Mouse (Mus musculus) hindbrain, postnatal 0 days (tissue): ENCODE data around the gene Cox6b2. TPM values are rescaled to one million over a fixed set of nuclear protein-coding genes. Genes with fewer than 3 reads are reported as not detected.
A peak's percentile ranks its signal among the peaks of the same experiment; 100 is the strongest.

Source experiments
- ATAC-seq: fragments of 200-750 bp; cut with Nextera tagmentation; 2 replicates; pipeline ENCODE4 v1.8.0; 2017; ENCODE audit warnings: mild to moderate bottlenecking, moderate TSS enrichment, moderate library complexity
- DNase-seq: peaks from one replicate; pipeline ENCODE4 v3.0.0-alpha.2; 2015; ENCODE audit warnings: low spot score
- H3K27ac ChIP-seq: fragments of 300-500 bp; sonication (generic); 2 replicates; pipeline ENCODE4 v1.5.1; 2014; ENCODE audit warnings: mild to moderate bottlenecking
- H3K27me3 ChIP-seq: fragments of 300-500 bp; sonication (generic); 2 replicates; pipeline ENCODE4 v1.6.1; 2014; ENCODE audit warnings: low read length, mixed read lengths; ENCODE audit not compliant: insufficient read depth
- H3K36me3 ChIP-seq: fragments of 300-500 bp; sonication (generic); 2 replicates; pipeline ENCODE4 v1.6.1; 2014; ENCODE audit warnings: low read length, mixed read lengths; ENCODE audit not compliant: insufficient read depth
- H3K4me1 ChIP-seq: fragments of 300-500 bp; sonication (generic); 2 replicates; pipeline ENCODE4 v1.6.1; 2014; ENCODE audit warnings: antibody characterized with exemption, low read length, mixed read lengths; ENCODE audit not compliant: insufficient read depth
- H3K4me2 ChIP-seq: fragments of 300-500 bp; sonication (generic); 2 replicates; pipeline ENCODE4 v1.6.1; 2014; ENCODE audit warnings: low read depth, mild to moderate bottlenecking, low read length, moderate library complexity, mixed read lengths
- H3K4me3 ChIP-seq: fragments of 300-500 bp; sonication (generic); 2 replicates; pipeline ENCODE4 v1.5.1; 2014; ENCODE audit warnings: low read length
- H3K9ac ChIP-seq: fragments of 300-500 bp; sonication (generic); replicated peaks from 2 replicates; pipeline ENCODE4 v1.6.1; 2014; ENCODE audit warnings: mild to moderate bottlenecking, low read length, moderate library complexity, mixed read lengths
- H3K9me3 ChIP-seq: fragments of 300-500 bp; sonication (generic); 2 replicates; pipeline ENCODE4 v1.6.1; 2016; ENCODE audit warnings: low read length, mixed read lengths
- CTCF ChIP-seq: IDR thresholded peaks from 2 replicates; pipeline ENCODE4 v1.5.1; 2016; ENCODE audit warnings: antibody characterized with exemption, control low read depth, low read depth
- WGBS: fragments of 180-500 bp; shearing (Covaris S2); extraction: QIAGEN DNeasy Blood & Tissue Kit; methylation state at CpG from one replicate; pipeline ENCODE4 v1.1.7; 2014; 5-methylcytosine and 5-hydroxymethylcytosine counted together
- polyA plus RNA-seq: library from polyadenylated mRNA; unstranded; fragments of >200 nt; fragmentation: Nextera tagmentation; extraction: Ambion mirVana; gene quantifications from 2 replicates; pipeline ENCODE4 v1.2.1, GENCODE M21; 2015
- total RNA-seq: library from RNA; depleted of rRNA; stranded (reverse); fragments of >200 nt; gene quantifications from 2 replicates; pipeline ENCODE4 v1.2.3, GENCODE M21; 2014

The Cox6b2 gene
- total and polyA plus RNA-seq, 2 experiments from 2014 or later = 10.6 to 47.0 TPM

DNA sequence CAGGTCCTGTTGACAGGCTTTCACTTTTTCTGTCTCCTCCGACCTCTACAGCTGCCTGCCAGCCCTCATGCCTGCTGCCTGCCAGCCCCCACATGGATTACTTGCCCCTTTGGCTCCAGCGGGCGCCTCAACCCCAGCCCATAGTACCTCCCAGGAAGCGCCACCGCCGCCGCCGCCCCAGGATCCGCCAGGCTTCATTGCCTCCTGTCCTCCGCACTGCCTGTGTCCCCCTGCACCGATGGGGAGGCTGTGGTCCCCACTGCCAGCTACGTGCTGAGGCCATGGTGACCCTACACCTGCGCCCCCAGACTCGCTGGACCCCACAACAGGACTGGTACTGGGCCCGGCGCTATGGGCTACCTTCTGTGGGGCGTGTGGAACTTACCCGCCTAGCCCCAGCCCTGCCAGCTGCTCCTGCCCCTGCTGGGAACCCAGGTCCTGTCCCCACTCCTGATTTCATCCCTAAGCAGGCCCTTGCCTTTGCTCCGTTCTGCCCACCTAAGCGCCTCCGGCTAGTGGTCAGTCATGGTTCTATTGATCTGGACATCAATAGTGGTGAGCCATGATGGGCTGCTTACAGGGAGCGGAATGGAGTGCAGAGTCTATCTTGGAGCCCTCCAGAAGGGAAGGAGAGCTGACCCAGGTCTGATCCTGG lies 6.4 kb downstream of the Cox6b2 start:
- Histone ChIP-seq H3K27ac (no peak overlapping the region), H3K4me1 (peaks cover 9% of the 10 kb centered on the region), H3K9me3 (no peaks in the 10 kb centered on the region), H3K9ac (no peak overlapping the region), H3K4me3 (no peak overlapping the region), H3K27me3 (no peaks in the 10 kb centered on the region), H3K36me3 (no peaks in the 10 kb centered on the region), H3K4me2 (no peak overlapping the region)
- no peak for DNase-seq
- ATAC-seq = no peak
- no peak for TF ChIP-seq CTCF
- WGBS = 81% methylated on average over 22 of the region's 22 CpGs

DNA sequence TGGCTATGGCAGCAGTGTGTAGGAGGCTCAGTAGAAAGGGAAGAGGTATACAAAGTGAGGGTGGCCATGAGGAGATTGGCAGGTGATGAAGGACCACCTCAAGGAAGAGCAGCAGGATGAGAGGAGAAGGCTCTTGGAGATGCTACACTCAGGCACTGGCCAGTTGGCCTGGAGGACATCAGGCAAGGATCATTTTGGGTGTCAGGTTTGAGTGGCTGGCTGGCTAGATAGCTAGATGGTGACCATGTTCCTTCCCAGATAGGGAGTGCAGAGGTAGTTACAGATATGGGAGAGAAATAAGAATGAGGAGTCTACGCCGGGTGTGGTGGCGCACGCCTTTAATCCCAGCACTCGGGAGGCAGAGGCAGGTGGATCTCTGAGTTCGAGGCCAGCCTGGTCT lies 8.0 kb downstream of the Cox6b2 start:
- Histone ChIP-seq H3K36me3 (no peaks in the 10 kb centered on the region), H3K9me3 (no peaks in the 10 kb centered on the region), H3K4me2 (no peak overlapping the region), H3K9ac (no peak overlapping the region), H3K4me3 (no peak overlapping the region), H3K4me1 (peaks cover 15% of the 10 kb centered on the region), H3K27me3 (no peaks in the 10 kb centered on the region), H3K27ac (no peak overlapping the region)
- no peak for TF ChIP-seq CTCF
- 98% methylated on average over 6 of the region's 6 CpGs for WGBS
- no peak for DNase-seq
- ATAC-seq = no peak

DNA sequence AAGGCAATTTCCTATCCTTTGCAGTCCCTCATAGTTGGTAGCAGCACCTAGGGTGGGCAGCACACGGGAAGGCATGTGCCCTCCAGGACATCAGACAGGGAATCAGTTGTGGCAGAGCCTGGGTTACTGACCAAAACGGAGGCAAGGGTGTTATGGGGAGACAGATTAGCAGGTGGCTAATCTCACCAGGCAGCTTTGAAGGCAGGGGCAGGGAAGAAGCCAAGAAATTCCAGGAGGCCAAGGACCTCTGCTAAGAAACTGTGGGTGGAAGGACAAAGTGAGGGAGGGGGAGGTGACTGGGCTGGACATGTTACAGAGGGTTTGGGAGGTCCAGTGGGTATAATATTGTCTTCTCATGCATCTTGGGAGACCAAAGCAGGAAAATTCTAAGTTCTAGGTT lies 9.5 kb downstream of the Cox6b2 start:
- Histone ChIP-seq H3K27ac (no peak overlapping the region), H3K4me3 (no peak overlapping the region), H3K4me2 (no peak overlapping the region), H3K9ac (no peak overlapping the region), H3K9me3 (no peaks in the 10 kb centered on the region), H3K4me1 (peaks cover 22% of the 10 kb centered on the region), H3K27me3 (no peaks in the 10 kb centered on the region), H3K36me3 (no peaks in the 10 kb centered on the region)
- DNase-seq (no peak), ATAC-seq (no peak)
- 72% methylated on average over 2 of the region's 2 CpGs for WGBS
- TF ChIP-seq CTCF = no peak

DNA sequence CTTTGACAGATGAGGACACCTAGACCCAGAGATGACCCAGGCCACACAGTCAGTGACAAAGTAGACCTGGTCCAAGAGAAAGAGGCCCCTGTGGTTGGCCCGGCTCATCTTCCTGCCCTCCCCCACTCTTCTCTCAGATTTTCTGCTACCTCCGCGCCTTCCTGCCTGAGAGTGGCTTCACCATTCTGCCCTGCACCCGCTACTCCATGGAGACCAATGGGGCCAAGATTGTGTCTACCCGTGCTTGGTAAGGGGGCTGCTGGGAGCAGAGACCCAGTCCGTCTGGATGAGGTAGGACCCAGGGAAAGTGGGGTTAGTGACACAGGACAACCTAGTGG lies 10.4 kb downstream of the Cox6b2 start:
- H3K4me1 ChIP-seq = peaks cover 22% of the 10 kb centered on the region
- 0 out of 2 replicates have a peak overlapping the region, but pooled peaks have one; percentile 3 for H3K4me2 ChIP-seq
- H3K27me3 ChIP-seq = no peaks in the 10 kb centered on the region
- no peak overlapping the region for H3K9ac ChIP-seq
- no peak overlapping the region for H3K4me3 ChIP-seq
- WGBS = 85% methylated on average over 6 of the region's 6 CpGs
- no peak overlapping the region for H3K27ac ChIP-seq
- H3K36me3 ChIP-seq = no peaks in the 10 kb centered on the region
- no peak for DNase-seq
- TF ChIP-seq CTCF = no peak
- H3K9me3 ChIP-seq = no peaks in the 10 kb centered on the region
- ATAC-seq = no peak

DNA sequence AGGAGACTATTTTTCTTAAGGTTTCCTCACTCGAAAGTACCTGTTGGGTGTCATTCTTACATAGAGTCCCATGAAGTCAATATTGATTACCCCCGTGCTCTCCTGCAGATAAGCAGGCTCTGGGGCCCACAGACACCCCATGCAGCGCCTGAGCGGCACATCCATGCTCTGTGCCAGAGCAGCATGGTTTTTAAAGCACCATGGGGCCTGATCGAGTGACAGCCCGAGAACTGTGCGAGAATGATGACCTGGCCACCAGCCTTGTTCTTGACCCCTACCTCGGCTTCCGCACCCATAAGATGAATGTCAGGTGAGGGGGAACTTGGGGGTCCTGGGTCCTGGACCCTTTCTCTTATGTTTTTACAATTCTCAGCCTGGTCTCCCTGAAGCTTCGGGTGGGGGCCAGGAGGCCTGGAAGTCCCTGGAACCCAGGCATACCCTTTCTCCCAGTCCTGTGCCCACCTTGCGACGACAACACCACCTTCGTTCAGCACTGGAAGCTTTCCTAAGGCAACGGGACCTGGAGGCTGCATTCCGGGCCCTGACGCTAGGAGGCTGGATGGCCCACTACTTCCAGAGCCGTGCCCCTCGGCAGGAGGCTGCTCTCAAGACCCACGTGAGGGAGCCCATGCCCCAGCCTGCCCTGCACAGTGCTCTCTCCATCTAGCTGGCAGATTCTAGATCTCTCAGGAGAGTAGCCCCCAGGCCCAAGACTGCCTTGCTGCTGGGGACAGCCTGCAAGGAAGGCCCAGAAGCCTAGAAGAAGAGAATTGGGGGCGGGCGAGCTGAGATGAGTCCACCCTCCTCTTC lies 11.0 kb downstream of the Cox6b2 start:
- peak overlapping the region; percentile 92; the same call in 1 of the 2 replicates for H3K27ac ChIP-seq
- peak overlapping the region; percentile 74; the same call in 1 of the 2 replicates for H3K4me3 ChIP-seq
- H3K4me1 ChIP-seq = peaks cover 22% of the 10 kb centered on the region
- no peaks in the 10 kb centered on the region for H3K27me3 ChIP-seq
- no peaks in the 10 kb centered on the region for H3K9me3 ChIP-seq
- H3K4me2 ChIP-seq = peak overlapping the region; percentile 91
- WGBS = 70% methylated on average over 21 of the region's 21 CpGs
- DNase-seq = no peak
- H3K9ac ChIP-seq = no peak overlapping the region
- ATAC-seq = no peak
- no peaks in the 10 kb centered on the region for H3K36me3 ChIP-seq
- no peak for TF ChIP-seq CTCF

DNA sequence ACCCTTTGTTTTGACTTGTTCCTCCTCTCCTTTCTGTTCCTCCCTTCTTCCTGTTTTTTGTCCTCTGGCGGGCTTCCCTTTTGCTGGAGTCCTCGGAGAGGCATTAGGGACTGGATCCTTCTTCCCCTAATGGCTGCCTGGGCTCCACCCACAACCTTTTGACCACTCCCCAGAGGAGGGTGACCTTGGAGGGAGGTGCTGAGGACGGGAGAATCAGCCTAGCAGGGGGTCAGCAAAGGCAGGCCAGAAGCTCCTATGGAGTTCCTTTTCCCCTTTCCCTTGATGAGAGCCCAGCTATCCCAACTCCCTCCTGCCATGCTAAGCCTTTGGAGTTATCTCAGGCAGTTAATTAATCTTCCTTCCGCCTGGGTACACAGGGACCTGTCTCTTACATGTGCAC lies 11.7 kb downstream of the Cox6b2 start:
- no peaks in the 10 kb centered on the region for H3K36me3 ChIP-seq
- peaks cover 22% of the 10 kb centered on the region for H3K4me1 ChIP-seq
- peak overlapping the region; percentile 91 for H3K4me2 ChIP-seq
- no peaks in the 10 kb centered on the region for H3K27me3 ChIP-seq
- no peak for ATAC-seq
- H3K4me3 ChIP-seq = peak overlapping the region; percentile 74
- H3K27ac ChIP-seq = peak overlapping the region; percentile 92
- DNase-seq = peak; percentile 51
- under 1% methylated on average over 4 of the region's 4 CpGs for WGBS
- H3K9ac ChIP-seq = peak overlapping the region; percentile 91
- H3K9me3 ChIP-seq = no peaks in the 10 kb centered on the region
- TF ChIP-seq CTCF = no peak

DNA sequence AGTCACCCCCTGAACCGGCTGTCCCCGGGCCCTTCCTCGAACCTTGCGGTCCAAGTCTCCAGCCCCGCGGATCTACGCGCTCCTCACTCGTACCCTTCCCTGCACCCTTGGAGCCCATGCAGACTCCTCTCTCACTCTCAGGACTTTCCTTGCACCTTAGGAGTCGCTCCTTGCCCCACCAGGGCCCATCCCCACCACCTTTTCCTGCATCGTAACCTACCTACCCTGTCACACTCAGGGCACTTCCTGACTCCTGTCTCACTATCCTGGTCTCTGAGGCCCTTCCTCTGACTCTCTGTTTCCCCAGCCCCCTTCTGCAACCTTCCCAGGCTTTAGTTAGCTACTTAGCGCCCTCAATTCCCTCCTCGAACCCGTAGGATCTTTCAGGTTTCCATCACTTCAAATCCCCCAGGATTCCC lies 12.6 kb downstream of the Cox6b2 start:
- peak overlapping the region; percentile 74 for H3K4me3 ChIP-seq

More for the DNA sequence above, 12.6 kb downstream of the Cox6b2 start:
- Histone ChIP-seq H3K27ac (peak overlapping the region; percentile 92), H3K9ac (peak overlapping the region; percentile 91), H3K9me3 (no peaks in the 10 kb centered on the region), H3K36me3 (no peaks in the 10 kb centered on the region), H3K4me2 (peak overlapping the region; percentile 91), H3K27me3 (no peaks in the 10 kb centered on the region), H3K4me1 (peaks cover 22% of the 10 kb centered on the region)
- DNase-seq = no peak
- WGBS = 2% methylated on average over 10 of the region's 14 CpGs
- TF ChIP-seq CTCF = no peak
- no peak; the same call in 1 of the 2 replicates for ATAC-seq
